ENCODE assay signal across 20 mouse cellular contexts in the genomic region with DNA sequence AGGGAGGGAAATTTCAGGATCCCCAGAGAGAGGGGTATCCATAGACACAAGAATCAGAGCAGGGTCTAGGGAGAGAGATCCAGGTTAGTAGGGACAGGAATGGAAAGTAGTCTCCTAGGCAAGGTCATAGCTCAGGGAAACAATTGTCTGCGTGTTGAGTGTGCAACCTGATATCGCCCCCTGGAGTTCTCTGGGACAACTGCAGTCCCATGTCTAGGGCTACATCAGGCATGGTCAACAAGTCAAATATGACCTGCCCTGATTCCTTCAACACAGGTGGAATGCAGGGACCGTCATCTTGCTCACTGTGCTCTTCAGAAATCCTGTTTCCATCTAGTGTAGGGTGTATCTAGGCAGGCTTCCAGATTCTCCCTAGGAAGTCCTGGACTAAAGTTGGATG. TPM values are rescaled to one million over a fixed set of nuclear protein-coding genes. Genes with fewer than 3 reads are reported as not detected.
DNase-seq lines count a peak whose midpoint lies in the region; ATAC-seq and TF ChIP-seq lines count a peak whose summit lies in the region.
"Had no signal": no experiment of that assay in that cellular context is flagged by ENCODE, and none has a peak within 500 bp of the region (broad histone marks: within the 10 kb centered on the region; RNA-seq: fewer than 3 reads in every experiment).

No protein-coding gene starts in this region.

- no peak overlapping the region for H3K27ac ChIP-seq in liver, embryonic 14.5 days
- no peak overlapping the region for H3K27ac ChIP-seq in liver, embryonic 12.5 days
- H3K27ac ChIP-seq: embryonic facial prominence, embryonic 13.5 days; forebrain, embryonic 12.5 days; hindbrain, embryonic 13.5 days; kidney, embryonic 15.5 days; limb, embryonic 12.5 days; neural tube, embryonic 13.5 days had no signal

- no peak overlapping the region for H3K9ac ChIP-seq in liver, embryonic 14.5 days (replicated peaks)
- H3K9ac ChIP-seq in liver, embryonic 12.5 days: no peak overlapping the region
- H3K9ac ChIP-seq: embryonic facial prominence, embryonic 13.5 days; forebrain, embryonic 12.5 days; hindbrain, embryonic 13.5 days; kidney, embryonic 15.5 days; limb, embryonic 12.5 days; neural tube, embryonic 13.5 days had no signal

- no peak overlapping the region for H3K4me3 ChIP-seq in liver, embryonic 14.5 days (ENCODE audit: insufficient read depth in 1 of 2, low read depth in 2 of 2, low read length in 2 of 2)
- H3K4me3 ChIP-seq in liver, embryonic 12.5 days: no peak overlapping the region
- no peak overlapping the region for H3K4me3 ChIP-seq in E14TG2a.4 (replicated peaks; ENCODE audit: low read length)
- H3K4me3 ChIP-seq: embryonic facial prominence, embryonic 13.5 days; forebrain, embryonic 12.5 days; hindbrain, embryonic 13.5 days; kidney, embryonic 15.5 days; limb, embryonic 12.5 days; neural tube, embryonic 13.5 days had no signal

- H3K4me2 ChIP-seq in liver, embryonic 14.5 days (ENCODE audit: low read depth): no peak overlapping the region
- no peak overlapping the region for H3K4me2 ChIP-seq in liver, embryonic 12.5 days
- H3K4me2 ChIP-seq: embryonic facial prominence, embryonic 13.5 days; forebrain, embryonic 12.5 days; heart, embryonic 11.5 days; hindbrain, embryonic 13.5 days; kidney, embryonic 15.5 days; limb, embryonic 12.5 days; neural tube, embryonic 13.5 days had no signal

- WGBS in liver, embryonic 14.5 days (ENCODE audit: insufficient replicate concordance): 33% methylated on average over 3 of the region's 3 CpGs
- 33% methylated on average over 3 of the region's 3 CpGs for WGBS in liver, embryonic 12.5 days (ENCODE audit: insufficient replicate concordance)

- H3K36me3 ChIP-seq in liver, embryonic 14.5 days (replicated peaks; ENCODE audit: control insufficient read depth, insufficient read depth, low read depth): no peaks in the 10 kb centered on the region
- no peaks in the 10 kb centered on the region for H3K36me3 ChIP-seq in liver, embryonic 12.5 days
- no peaks in the 10 kb centered on the region for H3K36me3 ChIP-seq in E14TG2a.4 (ENCODE audit: insufficient read depth, low read length)
- H3K36me3 ChIP-seq: embryonic facial prominence, embryonic 13.5 days; forebrain, embryonic 12.5 days; hindbrain, embryonic 13.5 days; kidney, embryonic 15.5 days; limb, embryonic 12.5 days; neural tube, embryonic 13.5 days had no signal

- H3K4me1 ChIP-seq in liver, embryonic 14.5 days (replicated peaks; ENCODE audit: control insufficient read depth in 2 of 2, insufficient read depth in 2 of 2, low read length in 1 of 2): no peaks in the 10 kb centered on the region
- no peaks in the 10 kb centered on the region for H3K4me1 ChIP-seq in liver, embryonic 12.5 days
- H3K4me1 ChIP-seq in E14TG2a.4 (replicated peaks; ENCODE audit: low read depth, low read length): no peaks in the 10 kb centered on the region
- H3K4me1 ChIP-seq: embryonic facial prominence, embryonic 13.5 days; forebrain, embryonic 12.5 days; hindbrain, embryonic 13.5 days; kidney, embryonic 15.5 days; limb, embryonic 12.5 days; neural tube, embryonic 13.5 days had no signal

- ATAC-seq in liver, embryonic 14.5 days (ENCODE audit: insufficient read depth): no peak
- ATAC-seq in liver, embryonic 12.5 days: no peak

- no peaks in the 10 kb centered on the region for H3K9me3 ChIP-seq in liver, embryonic 14.5 days (ENCODE audit: control insufficient read depth, low read length)
- H3K9me3 ChIP-seq in liver, embryonic 12.5 days (replicated peaks): no peaks in the 10 kb centered on the region
- peaks cover 4% of the 10 kb centered on the region; the same call in 1 of the 2 replicates for H3K9me3 ChIP-seq in E14TG2a.4 (ENCODE audit: low read length)
- H3K9me3 ChIP-seq: embryonic facial prominence, embryonic 13.5 days; forebrain, embryonic 12.5 days; hindbrain, embryonic 13.5 days; kidney, embryonic 15.5 days; limb, embryonic 12.5 days; neural tube, embryonic 13.5 days had no signal

- DNase-seq in heart, adult 11 months: peak; percentile 76
- no peak for DNase-seq in heart, postnatal 4 days
- no peak for DNase-seq in liver, embryonic 14.5 days (ENCODE audit: low read depth in 3 of 3, low spot score in 3 of 3)
- DNase-seq in ZHBTc4 (ENCODE audit: low read depth, low spot score): peak; percentile 62
- DNase-seq in spleen, postnatal 14 days (ENCODE audit: low spot score in 2 of 2): no peak
- no peak for DNase-seq in spleen, postnatal 36 days (ENCODE audit: low spot score in 2 of 2)
- DNase-seq: cerebellum, adult 2 months; midbrain, embryonic 14.5 days had no signal

- TF ChIP-seq CTCF in liver, embryonic 14.5 days (IDR thresholded peaks at IDR 0.05; ENCODE audit: low read depth): peak; percentile 50
- TF ChIP-seq CTCF in E14TG2a.4 (conservative IDR thresholded peaks at IDR 0.05; ENCODE audit: low read length): peak; percentile 54

- no peak for TF ChIP-seq EP300 in liver, embryonic 14.5 days (IDR thresholded peaks at IDR 0.05; ENCODE audit: low read depth)

- H3K27me3 ChIP-seq in liver, embryonic 14.5 days (ENCODE audit: control insufficient read depth, insufficient read depth, low read length): no peaks in the 10 kb centered on the region
- H3K27me3 ChIP-seq in liver, embryonic 12.5 days (replicated peaks): no peaks in the 10 kb centered on the region
- no peaks in the 10 kb centered on the region for H3K27me3 ChIP-seq in E14TG2a.4 (ENCODE audit: insufficient read depth, low read length)
- H3K27me3 ChIP-seq: embryonic facial prominence, embryonic 13.5 days; forebrain, embryonic 12.5 days; hindbrain, embryonic 13.5 days; kidney, embryonic 15.5 days; limb, embryonic 12.5 days; neural tube, embryonic 13.5 days had no signal

RNA-seq across cellular contexts. Expression of a gene that starts 0.8 kb away (rescaled TPM):
- total RNA-seq in heart, postnatal 4 days (2021): not detected
- not detected in 2 replicates for polyA plus RNA-seq in liver, embryonic 14.5 days (2012; rRNA removed)
- polyA plus RNA-seq in liver, embryonic 14.5 days (2014; fragmentation: Nextera tagmentation; extraction: Ambion mirVana): not detected in 2 replicates
- polyA plus RNA-seq in liver, embryonic 12.5 days (2016; fragmentation: Nextera tagmentation; extraction: Ambion mirVana): not detected in 2 replicates
- total RNA-seq: layer of hippocampus, postnatal 14 days had no signal
- polyA plus RNA-seq: C2C12; embryonic facial prominence, embryonic 13.5 days; forebrain, embryonic 12.5 days; heart, embryonic 11.5 days; hindbrain, embryonic 13.5 days; kidney, embryonic 15.5 days; limb, embryonic 12.5 days; midbrain, embryonic 14.5 days; neural tube, embryonic 13.5 days; stomach, embryonic 14.5 days had no signal

RNA-seq across cellular contexts. Expression of a gene that starts 22.3 kb away (rescaled TPM):
- total RNA-seq in heart, postnatal 4 days (2021): not detected
- polyA plus RNA-seq in liver, embryonic 14.5 days (2012; rRNA removed): 0.03 TPM in 1 of 2 replicates, not detected in the other
- not detected in 2 replicates for polyA plus RNA-seq in liver, embryonic 14.5 days (2014; fragmentation: Nextera tagmentation; extraction: Ambion mirVana)
- polyA plus RNA-seq in liver, embryonic 12.5 days (2016; fragmentation: Nextera tagmentation; extraction: Ambion mirVana): 0.06 TPM in 1 of 2 replicates, not detected in the other
- total RNA-seq: layer of hippocampus, postnatal 14 days had no signal
- polyA plus RNA-seq: C2C12; embryonic facial prominence, embryonic 13.5 days; forebrain, embryonic 12.5 days; hindbrain, embryonic 13.5 days; midbrain, embryonic 14.5 days; neural tube, embryonic 13.5 days had no signal

RNA-seq across cellular contexts. Expression of a gene that starts 40.6 kb away (rescaled TPM):
- total RNA-seq in heart, postnatal 4 days (2021): 1 to 10 TPM; 2.8 to 3.5 TPM
- 0.16 and 0.18 TPM in 2 replicates for polyA plus RNA-seq in liver, embryonic 14.5 days (2012; rRNA removed)
- 0.09 and 0.19 TPM in 2 replicates for polyA plus RNA-seq in liver, embryonic 14.5 days (2014; fragmentation: Nextera tagmentation; extraction: Ambion mirVana)
- 0.07 and 0.10 TPM in 2 replicates for polyA plus RNA-seq in liver, embryonic 12.5 days (2016; fragmentation: Nextera tagmentation; extraction: Ambion mirVana)
- polyA plus RNA-seq: heart, embryonic 11.5 days; limb, embryonic 12.5 days had no signal

Comparison
In these comparisons a context has a peak if more than half of its experiments do, and no peak if none do; other contexts are left out.
1. DNase-seq: peak in heart, adult 11 months (single experiment) and ZHBTc4 (single experiment); none in heart, postnatal 4 days (single experiment), liver, embryonic 14.5 days (0 of 3), spleen, postnatal 14 days (0 of 2) and spleen, postnatal 36 days (0 of 2).